Mouse (Mus musculus) heart, embryonic 15.5 days (tissue): ENCODE results near the gene Cd59b. TPM values are rescaled to one million over a fixed set of nuclear protein-coding genes. Genes with fewer than 3 reads are reported as not detected.
"Not testable (repeated sequence)": the region's sequence is repeated elsewhere in the genome, so short reads cannot be mapped to it uniquely, and the experiment has no call there.

Experiments used
- ATAC-seq: fragments of 200-750 bp; cut with Nextera tagmentation; replicated peaks from 2 replicates; pipeline ENCODE4 v1.8.0; 2017; ENCODE audit warnings: low read depth, moderate TSS enrichment; ENCODE audit not compliant: insufficient number of reproducible peaks, insufficient read depth, low FRiP score
- H3K27ac ChIP-seq: fragments of 300-500 bp; sonication (generic); 2 replicates; pipeline ENCODE4 v1.5.1; 2015; ENCODE audit warnings: mild to moderate bottlenecking, inconsistent platforms
- H3K27me3 ChIP-seq: fragments of 300-500 bp; sonication (generic); 2 replicates; pipeline ENCODE4 v1.6.1; 2015; ENCODE audit warnings: inconsistent platforms
- H3K36me3 ChIP-seq: fragments of 300-500 bp; sonication (generic); 2 replicates; pipeline ENCODE4 v1.6.1; 2015; ENCODE audit warnings: mild to moderate bottlenecking, inconsistent platforms
- H3K4me1 ChIP-seq: fragments of 300-500 bp; sonication (generic); replicated peaks from 2 replicates; pipeline ENCODE4 v1.6.1; 2015; ENCODE audit warnings: inconsistent platforms
- H3K4me2 ChIP-seq: fragments of 300-500 bp; sonication (generic); 2 replicates; pipeline ENCODE4 v1.6.1; 2015; ENCODE audit warnings: inconsistent platforms, mild to moderate bottlenecking, moderate library complexity
- H3K4me3 ChIP-seq: fragments of 300-500 bp; sonication (generic); 2 replicates; pipeline ENCODE4 v1.5.1; 2015; ENCODE audit warnings: mild to moderate bottlenecking, inconsistent platforms
- H3K9ac ChIP-seq: fragments of 300-500 bp; sonication (generic); 2 replicates; pipeline ENCODE4 v1.6.1; 2015; ENCODE audit warnings: mild to moderate bottlenecking, inconsistent platforms
- H3K9me3 ChIP-seq: fragments of 300-500 bp; sonication (generic); replicated peaks from 2 replicates; pipeline ENCODE4 v1.6.1; 2016; ENCODE audit warnings: inconsistent platforms
- WGBS: fragments of 180-500 bp; shearing (Covaris S2); methylation state at CpG from one replicate; pipeline ENCODE4 v1.1.7; 2015; ENCODE audit warnings: mixed read lengths; 5-methylcytosine and 5-hydroxymethylcytosine counted together
- polyA plus RNA-seq: library from polyadenylated mRNA; unstranded; fragments of >200 nt; fragmentation: Nextera tagmentation; extraction: Ambion mirVana; gene quantifications from 2 replicates; pipeline ENCODE4 v1.2.1, GENCODE M21; 2015

Gene Cd59b
- polyA plus RNA-seq, 1 experiment from 2014 or later, result 6.2 TPM

DNA sequence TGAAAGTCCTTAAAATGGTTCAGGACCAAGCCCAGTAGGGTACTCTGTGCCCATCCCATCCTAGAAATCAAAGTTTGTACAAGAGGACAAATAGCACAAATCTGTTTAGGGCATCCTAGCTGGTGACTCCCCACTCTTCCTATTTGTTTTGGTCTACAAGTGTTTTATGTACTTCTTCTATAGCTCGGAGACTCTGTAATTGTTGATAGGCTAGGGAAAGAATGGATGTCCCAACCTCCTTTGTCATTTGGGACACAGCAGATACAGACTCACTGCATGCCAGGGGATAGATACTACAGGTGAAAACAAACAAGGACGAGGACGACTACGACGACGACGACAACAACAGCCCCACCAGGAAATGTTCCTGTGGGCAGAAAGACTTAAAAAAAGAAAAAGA is 1.2 kb upstream of the Cd59b start, which contains the start of gene Gm10799:
Gene Gm10799, minus strand, starts transcription at position 101 of the 400 bp plus-strand sequence.
- not testable (repeated sequence) for ATAC-seq
- 61% methylated on average over 7 of the region's 7 CpGs for WGBS

DNA sequence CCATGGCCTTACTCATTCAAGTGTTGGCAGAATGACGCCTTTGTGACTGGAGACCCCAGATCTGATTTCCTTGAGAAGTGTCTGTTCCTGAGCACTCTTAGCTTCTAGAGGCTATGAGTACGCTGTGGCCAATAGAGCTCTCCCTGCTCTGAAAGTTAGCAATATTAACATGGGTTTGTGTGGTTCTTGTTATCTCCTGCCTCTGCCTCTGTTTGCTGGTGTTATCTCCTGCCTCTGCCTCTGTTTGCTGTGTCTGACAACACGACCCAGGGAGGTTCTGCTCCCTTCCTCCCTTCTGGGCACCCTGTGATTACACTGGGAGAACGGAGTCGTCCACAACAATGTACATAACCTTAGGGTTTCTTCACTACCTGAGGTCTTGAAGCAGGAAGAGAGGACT is 8.6 kb downstream of the Cd59b start:
- H3K4me1 ChIP-seq, H3K9ac ChIP-seq, ATAC-seq, H3K9me3 ChIP-seq, H3K36me3 ChIP-seq, H3K4me2 ChIP-seq, H3K27ac ChIP-seq, H3K27me3 ChIP-seq, H3K4me3 ChIP-seq: not testable (repeated sequence)
- WGBS, result 62% methylated on average over 5 of the region's 5 CpGs

More for the DNA sequence above, 1.2 kb upstream of the Cd59b start, which contains the start of gene Gm10799:
- H3K4me3 ChIP-seq, H3K27ac ChIP-seq, H3K9me3 ChIP-seq, H3K36me3 ChIP-seq, H3K27me3 ChIP-seq, H3K4me2 ChIP-seq, H3K9ac ChIP-seq: not testable (repeated sequence)
- H3K4me1 ChIP-seq, result peaks cover 13% of the 10 kb centered on the region; the same call in 1 of the 2 replicates

- not testable (repeated sequence) for H3K9me3 ChIP-seq, H3K9ac ChIP-seq, H3K27me3 ChIP-seq, H3K36me3 ChIP-seq, ATAC-seq, H3K27ac ChIP-seq, H3K4me3 ChIP-seq, H3K4me2 ChIP-seq, H3K4me1 ChIP-seq
- WGBS, result 100% methylated on average over 1 of the region's 1 CpGs
These were observed 11.9 kb downstream of the Cd59b start for GRCm38 (mm10) chr2:104081436-104082050.

DNA sequence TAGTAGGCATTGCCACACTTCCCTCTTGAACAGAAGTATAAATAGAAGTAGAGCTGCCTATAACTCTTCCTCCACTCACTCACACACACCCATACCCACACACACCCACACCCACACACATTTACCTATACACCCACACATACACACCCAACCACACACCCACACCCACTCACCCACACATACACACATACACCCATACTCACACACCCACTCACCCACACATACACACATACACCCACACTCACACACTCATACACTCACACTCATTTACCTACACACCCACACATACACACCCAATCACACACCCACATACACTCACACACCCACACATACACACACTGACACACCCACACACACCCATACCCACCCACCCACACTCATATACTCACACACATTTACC is 12.8 kb downstream of the Cd59b start:
- no peak overlapping the region for H3K4me3 ChIP-seq
- H3K9ac ChIP-seq, result no peak overlapping the region
- H3K4me1 ChIP-seq, result no peaks in the 10 kb centered on the region
- H3K9me3 ChIP-seq, result no peaks in the 10 kb centered on the region
- no peaks in the 10 kb centered on the region for H3K36me3 ChIP-seq
- H3K4me2 ChIP-seq, result no peak overlapping the region
- no peak overlapping the region for H3K27ac ChIP-seq
- no peaks in the 10 kb centered on the region for H3K27me3 ChIP-seq
- ATAC-seq, result no peak

DNA sequence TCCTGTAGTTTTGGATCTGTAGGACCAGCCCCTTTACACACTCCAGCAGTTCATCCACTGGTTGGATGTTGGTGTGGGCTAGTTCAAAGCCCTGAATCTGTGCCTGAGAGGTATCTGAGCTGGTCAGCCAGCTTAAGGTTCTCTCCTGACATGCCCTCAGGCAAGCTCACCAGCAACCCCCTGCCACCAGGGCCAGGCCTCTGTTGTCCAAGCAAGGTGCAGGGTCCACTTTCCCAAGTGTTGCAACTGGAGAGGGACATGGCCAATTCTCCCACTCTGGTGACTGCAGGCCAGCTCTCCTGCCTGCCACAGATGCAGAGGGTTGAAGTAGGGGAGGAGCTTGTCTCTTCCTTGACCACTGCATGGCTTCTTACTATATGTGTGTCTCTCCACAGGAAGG is 14.4 kb downstream of the Cd59b start:
- not testable (repeated sequence) for H3K4me3 ChIP-seq, H3K4me2 ChIP-seq, ATAC-seq, H3K4me1 ChIP-seq, H3K27ac ChIP-seq, H3K36me3 ChIP-seq, H3K27me3 ChIP-seq, H3K9ac ChIP-seq, H3K9me3 ChIP-seq

- H3K36me3 ChIP-seq, H3K9ac ChIP-seq, H3K9me3 ChIP-seq, H3K27ac ChIP-seq, H3K27me3 ChIP-seq, ATAC-seq, H3K4me1 ChIP-seq, H3K4me3 ChIP-seq, H3K4me2 ChIP-seq: not testable (repeated sequence)
- 67% methylated on average over 1 of the region's 1 CpGs for WGBS
These were observed 17.9 kb downstream of the Cd59b start for GRCm38 (mm10) chr2:104087562-104087961.

- 65% methylated on average over 2 of the region's 2 CpGs for WGBS
These were observed 23.7 kb downstream of the Cd59b start for GRCm38 (mm10) chr2:104093305-104093704.

DNA sequence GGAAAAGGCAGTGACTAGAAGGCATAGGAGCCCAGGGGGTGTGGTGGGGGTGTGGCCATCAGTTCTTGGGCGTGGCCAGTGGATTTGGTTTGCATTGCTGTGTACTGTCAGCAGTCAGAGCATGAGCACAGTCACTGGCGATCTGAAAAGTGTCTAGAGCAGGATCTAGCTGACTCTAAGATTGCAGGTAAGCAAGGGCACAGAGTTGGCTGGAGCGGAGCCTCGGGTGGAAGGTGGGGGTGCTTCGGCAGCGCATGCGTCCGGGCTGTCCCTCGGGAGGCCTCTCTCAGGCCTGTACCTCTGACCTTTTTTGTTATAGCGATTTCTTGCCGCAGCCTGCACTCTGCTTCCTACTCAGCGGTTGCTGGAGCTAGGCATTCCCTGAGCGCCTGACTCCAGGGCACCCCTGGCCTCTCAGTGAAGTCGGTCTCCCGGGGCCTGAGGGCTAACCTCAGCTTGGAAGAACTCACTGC is 26.1 kb downstream of the Cd59b start, which contains the start of gene Cd59a:
Gene Cd59a, plus strand, starts transcription at position 61 of the 473 bp plus-strand sequence.
- no peaks in the 10 kb centered on the region for H3K9me3 ChIP-seq
- H3K27me3 ChIP-seq, result no peaks in the 10 kb centered on the region
- H3K27ac ChIP-seq, result peak within 1 kb of the TSS; percentile 89
- no peaks in the 10 kb centered on the region for H3K36me3 ChIP-seq
- peak within 1 kb of the TSS; percentile 69 for H3K4me2 ChIP-seq
- H3K4me3 ChIP-seq, result peak within 1 kb of the TSS; percentile 63
- ATAC-seq, result peak; percentile 93
- peak within 1 kb of the TSS; percentile 60 for H3K9ac ChIP-seq
- peaks cover 15% of the 10 kb centered on the region for H3K4me1 ChIP-seq
- 2% methylated on average over 15 of the region's 15 CpGs for WGBS

More at GRCm38 (mm10) chr2:104093305-104093704, 23.7 kb downstream of the Cd59b start:
- Histone ChIP-seq H3K4me1 (peaks cover 6% of the 10 kb centered on the region; the same call in 1 of the 2 replicates), H3K4me3 (no peak overlapping the region), H3K9me3 (no peaks in the 10 kb centered on the region), H3K4me2 (no peak overlapping the region), H3K27me3 (no peaks in the 10 kb centered on the region), H3K9ac (no peak overlapping the region), H3K27ac (no peak overlapping the region), H3K36me3 (no peaks in the 10 kb centered on the region)
- ATAC-seq, result no peak

DNA sequence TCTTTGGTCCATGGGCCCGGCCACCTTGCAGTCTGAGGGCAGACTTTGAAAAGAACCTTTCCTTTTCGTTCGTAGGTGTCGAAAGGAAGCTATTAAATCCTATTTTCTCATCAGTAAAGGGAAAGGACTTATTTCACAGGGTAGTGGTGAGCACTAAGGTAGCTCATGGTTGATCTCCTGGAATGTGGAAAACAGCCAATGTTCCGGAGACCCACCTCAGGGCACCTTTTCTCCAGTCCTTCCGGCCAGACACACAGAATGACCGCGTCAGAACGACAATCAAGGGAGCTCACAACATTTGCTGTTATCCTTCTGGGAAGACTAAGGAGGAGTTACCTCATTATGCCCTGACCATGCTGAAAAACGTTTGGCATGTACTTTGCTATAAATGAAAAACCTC is 26.6 kb downstream of the Cd59b start:
- H3K9ac ChIP-seq, result peak overlapping the region; percentile 60
- H3K9me3 ChIP-seq, result no peaks in the 10 kb centered on the region
- H3K36me3 ChIP-seq, result no peaks in the 10 kb centered on the region
- no peak for ATAC-seq
- no peaks in the 10 kb centered on the region for H3K27me3 ChIP-seq
- H3K27ac ChIP-seq, result peak overlapping the region; percentile 89
- H3K4me1 ChIP-seq, result peaks cover 15% of the 10 kb centered on the region
- peak overlapping the region; percentile 63 for H3K4me3 ChIP-seq
- peak overlapping the region; percentile 69 for H3K4me2 ChIP-seq
- WGBS, result 24% methylated on average over 10 of the region's 10 CpGs

- not testable (repeated sequence) for ATAC-seq, H3K9ac ChIP-seq, H3K27me3 ChIP-seq, H3K36me3 ChIP-seq, H3K9me3 ChIP-seq
- 53% methylated on average over 1 of the region's 1 CpGs for WGBS
- H3K4me1 ChIP-seq, result peaks cover 15% of the 10 kb centered on the region
- peak overlapping the region; percentile 89; the same call in 1 of the 2 replicates for H3K27ac ChIP-seq
- H3K4me2 ChIP-seq, result peak overlapping the region; percentile 69
- H3K4me3 ChIP-seq, result peak overlapping the region; percentile 63
These were observed 27.1 kb downstream of the Cd59b start for GRCm38 (mm10) chr2:104096796-104097195.

DNA sequence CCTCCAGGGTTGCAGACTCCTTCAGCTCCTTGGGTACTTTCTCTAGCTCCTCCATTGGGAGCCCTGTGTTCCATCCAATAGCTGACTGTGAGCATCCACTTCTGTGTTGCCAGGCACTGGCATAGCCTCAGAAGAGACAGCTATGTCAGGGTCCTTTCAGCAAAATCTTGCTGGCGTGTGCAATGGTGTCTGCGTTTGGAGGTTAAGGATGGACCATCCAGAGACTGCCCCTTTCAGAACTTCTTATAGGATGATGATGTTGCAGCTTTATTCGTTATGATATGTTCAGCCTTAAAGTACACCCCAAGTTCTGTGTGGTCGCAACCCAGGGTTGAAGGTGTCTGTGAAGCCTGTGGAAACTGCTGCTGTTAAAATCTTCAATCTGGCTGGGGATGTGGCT is 27.7 kb downstream of the Cd59b start:
- ATAC-seq, H3K27ac ChIP-seq, H3K27me3 ChIP-seq, H3K36me3 ChIP-seq, H3K9me3 ChIP-seq, H3K9ac ChIP-seq: not testable (repeated sequence)
- peak overlapping the region; percentile 69 for H3K4me2 ChIP-seq
- H3K4me3 ChIP-seq, result 0 out of 2 replicates have a peak overlapping the region, but pooled peaks have one; percentile 63
- WGBS, result 87% methylated on average over 4 of the region's 4 CpGs
- H3K4me1 ChIP-seq, result peaks cover 19% of the 10 kb centered on the region
